Mouse (Mus musculus) heart, embryonic 13.5 days (tissue): ENCODE data around the gene Mtg1. TPM values are rescaled to one million over a fixed set of nuclear protein-coding genes. Genes with fewer than 3 reads are reported as not detected.
A peak's percentile ranks its signal among the peaks of the same experiment; 100 is the strongest.

Experiments
- ATAC-seq: fragments of 200-750 bp; cut with Nextera tagmentation; 2 replicates; pipeline ENCODE4 v1.8.0; 2017; ENCODE audit warnings: moderate TSS enrichment; ENCODE audit not compliant: insufficient number of reproducible peaks, low FRiP score, low TSS enrichment; ENCODE audit errors: extremely low read depth
- H3K27ac ChIP-seq: fragments of 300-500 bp; sonication (generic); replicated peaks from 2 replicates; pipeline ENCODE4 v1.5.1; 2015; ENCODE audit warnings: moderate library complexity, mild to moderate bottlenecking, inconsistent platforms
- H3K27me3 ChIP-seq: fragments of 300-500 bp; sonication (generic); replicated peaks from 2 replicates; pipeline ENCODE4 v1.6.1; 2015; ENCODE audit warnings: mild to moderate bottlenecking, inconsistent platforms
- H3K36me3 ChIP-seq: fragments of 300-500 bp; sonication (generic); 2 replicates; pipeline ENCODE4 v1.6.1; 2015; ENCODE audit warnings: mild to moderate bottlenecking, inconsistent platforms
- H3K4me1 ChIP-seq: fragments of 300-500 bp; sonication (generic); 2 replicates; pipeline ENCODE4 v1.6.1; 2015; ENCODE audit warnings: inconsistent platforms
- H3K4me2 ChIP-seq: fragments of 300-500 bp; sonication (generic); 2 replicates; pipeline ENCODE4 v1.6.1; 2015; ENCODE audit warnings: inconsistent platforms, mild to moderate bottlenecking, moderate library complexity
- H3K4me3 ChIP-seq: fragments of 300-500 bp; sonication (generic); 2 replicates; pipeline ENCODE4 v1.5.1; 2015; ENCODE audit warnings: moderate library complexity, mild to moderate bottlenecking, inconsistent platforms
- H3K9ac ChIP-seq: fragments of 300-500 bp; sonication (generic); 2 replicates; pipeline ENCODE4 v1.6.1; 2015; ENCODE audit warnings: inconsistent platforms, mild to moderate bottlenecking, moderate library complexity
- H3K9me3 ChIP-seq: fragments of 300-500 bp; sonication (generic); 2 replicates; pipeline ENCODE4 v1.6.1; 2016; ENCODE audit warnings: inconsistent platforms
- WGBS: fragments of 180-500 bp; shearing (Covaris S2); methylation state at CpG from one replicate; pipeline ENCODE4 v1.1.7; 2015; ENCODE audit warnings: mixed read lengths; 5-methylcytosine and 5-hydroxymethylcytosine counted together
- polyA plus RNA-seq: library from polyadenylated mRNA; unstranded; fragments of >200 nt; fragmentation: Nextera tagmentation; extraction: Ambion mirVana; gene quantifications from 2 replicates; pipeline ENCODE4 v1.2.1, GENCODE M21; 2015

Mtg1 gene
- polyA plus RNA-seq: 27.2 and 30.5 TPM in 2 replicates

GRCm38 (mm10) chr7:140137135-140138020 lies at the start of gene Mtg1:
TSS of gene Mtg1 (plus strand) at chr7:140137564.
- peak within 1 kb of the TSS; percentile 83 for H3K4me3 ChIP-seq
- peak within 1 kb of the TSS; percentile 93 for H3K9ac ChIP-seq
- peaks cover 14% of the 10 kb centered on the region for H3K36me3 ChIP-seq
- peak within 1 kb of the TSS; percentile 78 for H3K27ac ChIP-seq
- peaks cover 13% of the 10 kb centered on the region for H3K4me1 ChIP-seq
- H3K4me2 ChIP-seq: peak within 1 kb of the TSS; percentile 92
- WGBS: 1% methylated on average over 39 of the region's 39 CpGs
- H3K27me3 ChIP-seq: no peaks in the 10 kb centered on the region
- H3K9me3 ChIP-seq: no peaks in the 10 kb centered on the region
- ATAC-seq: peak; percentile 94

- Histone ChIP-seq H3K9ac (no peak overlapping the region), H3K36me3 (no peaks in the 10 kb centered on the region), H3K27me3 (peaks cover 3% of the 10 kb centered on the region; the same call in 1 of the 2 replicates), H3K4me3 (no peak overlapping the region), H3K9me3 (no peaks in the 10 kb centered on the region), H3K27ac (no peak overlapping the region), H3K4me2 (no peak overlapping the region), H3K4me1 (peaks cover 12% of the 10 kb centered on the region)
- WGBS: 78% methylated on average over 10 of the region's 10 CpGs
- no peak for ATAC-seq
Measured at GRCm38 (mm10) chr7:140090601-140091000, 46.8 kb upstream of the Mtg1 start.

- no peak within 1 kb of the TSS for H3K27ac ChIP-seq
- no peak within 1 kb of the TSS for H3K4me2 ChIP-seq
- WGBS: 59% methylated on average over 5 of the region's 5 CpGs
- peaks cover 12% of the 10 kb centered on the region for H3K4me1 ChIP-seq
- ATAC-seq: no peak
- no peak within 1 kb of the TSS for H3K4me3 ChIP-seq
- no peaks in the 10 kb centered on the region for H3K9me3 ChIP-seq
- H3K36me3 ChIP-seq: peaks cover 10% of the 10 kb centered on the region
- H3K9ac ChIP-seq: no peak within 1 kb of the TSS
- H3K27me3 ChIP-seq: peaks cover 3% of the 10 kb centered on the region; the same call in 1 of the 2 replicates
Measured at GRCm38 (mm10) chr7:140092924-140093528, 44.3 kb upstream of the Mtg1 start, which contains the start of gene Prap1. TSS of gene Prap1 (plus strand) at chr7:140093395.

GRCm38 (mm10) chr7:140094954-140095353 lies 42.4 kb upstream of the Mtg1 start:
- H3K4me3 ChIP-seq: no peak overlapping the region
- peak overlapping the region; percentile 11; the same call in 1 of the 2 replicates for H3K4me2 ChIP-seq
- no peaks in the 10 kb centered on the region for H3K9me3 ChIP-seq
- no peaks in the 10 kb centered on the region for H3K27me3 ChIP-seq
- H3K9ac ChIP-seq: peak overlapping the region; percentile 45; the same call in 1 of the 2 replicates
- no peak for ATAC-seq
- WGBS: 36% methylated on average over 5 of the region's 5 CpGs
- H3K4me1 ChIP-seq: peaks cover 12% of the 10 kb centered on the region
- peaks cover 28% of the 10 kb centered on the region for H3K36me3 ChIP-seq
- no peak overlapping the region for H3K27ac ChIP-seq

- WGBS: 35% methylated on average over 1 of the region's 1 CpGs
- no peak overlapping the region for H3K9ac ChIP-seq
- no peak overlapping the region for H3K4me2 ChIP-seq
- H3K9me3 ChIP-seq: no peaks in the 10 kb centered on the region
- H3K4me1 ChIP-seq: peaks cover 12% of the 10 kb centered on the region
- no peaks in the 10 kb centered on the region for H3K27me3 ChIP-seq
- peaks cover 33% of the 10 kb centered on the region for H3K36me3 ChIP-seq
- no peak overlapping the region for H3K27ac ChIP-seq
- H3K4me3 ChIP-seq: no peak overlapping the region
- ATAC-seq: no peak
Measured at GRCm38 (mm10) chr7:140095556-140095955, 41.8 kb upstream of the Mtg1 start.

- Histone ChIP-seq H3K4me3 (no peak overlapping the region), H3K36me3 (peaks cover 37% of the 10 kb centered on the region), H3K9me3 (no peaks in the 10 kb centered on the region), H3K4me1 (peaks cover 16% of the 10 kb centered on the region), H3K27ac (no peak overlapping the region), H3K27me3 (no peaks in the 10 kb centered on the region), H3K4me2 (no peak overlapping the region), H3K9ac (no peak overlapping the region)
- no peak for ATAC-seq
Measured at GRCm38 (mm10) chr7:140096055-140096454, 41.3 kb upstream of the Mtg1 start.

- Histone ChIP-seq H3K9me3 (no peaks in the 10 kb centered on the region), H3K36me3 (peaks cover 37% of the 10 kb centered on the region), H3K4me1 (peaks cover 27% of the 10 kb centered on the region), H3K27ac (no peak overlapping the region), H3K4me2 (no peak overlapping the region), H3K27me3 (no peaks in the 10 kb centered on the region), H3K9ac (no peak overlapping the region), H3K4me3 (no peak overlapping the region)
- no peak for ATAC-seq
- 59% methylated on average over 1 of the region's 1 CpGs for WGBS
Measured at GRCm38 (mm10) chr7:140098466-140098865, 38.9 kb upstream of the Mtg1 start.

- ATAC-seq: no peak
- Histone ChIP-seq H3K4me3 (peak overlapping the region; percentile 56), H3K4me2 (peak overlapping the region; percentile 75), H3K27ac (peak overlapping the region; percentile 78), H3K9me3 (no peaks in the 10 kb centered on the region), H3K36me3 (peaks cover 53% of the 10 kb centered on the region), H3K27me3 (no peaks in the 10 kb centered on the region), H3K9ac (peak overlapping the region; percentile 87), H3K4me1 (peaks cover 14% of the 10 kb centered on the region)
- WGBS: 72% methylated on average over 10 of the region's 10 CpGs
Measured at GRCm38 (mm10) chr7:140101498-140101897, 35.9 kb upstream of the Mtg1 start.

GRCm38 (mm10) chr7:140101993-140102860 lies 35.1 kb upstream of the Mtg1 start, which contains the start of gene Fuom:
TSS of gene Fuom (minus strand) at chr7:140102441.
- peak; percentile 75; the same call in 1 of the 2 replicates for ATAC-seq
- Histone ChIP-seq H3K9me3 (no peaks in the 10 kb centered on the region), H3K9ac (peak within 1 kb of the TSS; percentile 87), H3K27me3 (no peaks in the 10 kb centered on the region), H3K4me1 (peaks cover 14% of the 10 kb centered on the region), H3K4me3 (peak within 1 kb of the TSS; percentile 56), H3K27ac (peak within 1 kb of the TSS; percentile 78), H3K4me2 (peak within 1 kb of the TSS; percentile 75), H3K36me3 (peaks cover 59% of the 10 kb centered on the region)
- 1% methylated on average over 30 of the region's 30 CpGs for WGBS

- Histone ChIP-seq H3K9me3 (no peaks in the 10 kb centered on the region), H3K9ac (no peak overlapping the region), H3K4me2 (no peak overlapping the region), H3K4me1 (peaks cover 14% of the 10 kb centered on the region), H3K27me3 (no peaks in the 10 kb centered on the region), H3K27ac (no peak overlapping the region), H3K36me3 (peaks cover 59% of the 10 kb centered on the region), H3K4me3 (no peak overlapping the region)
- no peak for ATAC-seq
- 74% methylated on average over 4 of the region's 4 CpGs for WGBS
Measured at GRCm38 (mm10) chr7:140104009-140104408, 33.4 kb upstream of the Mtg1 start.

- Histone ChIP-seq H3K9me3 (no peaks in the 10 kb centered on the region), H3K4me3 (no peak overlapping the region), H3K9ac (no peak overlapping the region), H3K36me3 (peaks cover 61% of the 10 kb centered on the region), H3K27me3 (no peaks in the 10 kb centered on the region), H3K27ac (no peak overlapping the region), H3K4me2 (no peak overlapping the region), H3K4me1 (peaks cover 16% of the 10 kb centered on the region)
- ATAC-seq: no peak
- 51% methylated on average over 3 of the region's 3 CpGs for WGBS
Measured at GRCm38 (mm10) chr7:140111943-140112342, 25.4 kb upstream of the Mtg1 start.
